Mouse (Mus musculus) heart, postnatal 14 days (tissue): Measurements from ENCODE around the gene Top2b. TPM values are rescaled to one million over a fixed set of nuclear protein-coding genes. Genes with fewer than 3 reads are reported as not detected.

Source experiments
- total RNA-seq, 2 experiments: library from RNA; stranded (reverse); gene quantifications; 2 replicates each; pipeline ENCODE4 v1.2.3; 2021

Top2b gene
- total RNA-seq, 2 experiments from 2014 or later = 75.5 to 80.6 TPM

Other genes starting within 250 kb of the Top2b start
- 10 to 100 TPM; 36.7 to 37.6 TPM for gene Ngly1, start 115.9 kb upstream of the Top2b start, total RNA-seq
- gene Oxsm, start 115.4 kb upstream of the Top2b start, total RNA-seq = 10 to 100 TPM; 18.7 to 18.8 TPM